Mouse (Mus musculus): ENCODE measurements around the gene Myo5a. TPM values are rescaled to one million over a fixed set of nuclear protein-coding genes. Genes with fewer than 3 reads are reported as not detected.

Myo5a gene
- polyA plus RNA-seq, 1 experiment from 2014 or later: 1.4 TPM

DNA sequence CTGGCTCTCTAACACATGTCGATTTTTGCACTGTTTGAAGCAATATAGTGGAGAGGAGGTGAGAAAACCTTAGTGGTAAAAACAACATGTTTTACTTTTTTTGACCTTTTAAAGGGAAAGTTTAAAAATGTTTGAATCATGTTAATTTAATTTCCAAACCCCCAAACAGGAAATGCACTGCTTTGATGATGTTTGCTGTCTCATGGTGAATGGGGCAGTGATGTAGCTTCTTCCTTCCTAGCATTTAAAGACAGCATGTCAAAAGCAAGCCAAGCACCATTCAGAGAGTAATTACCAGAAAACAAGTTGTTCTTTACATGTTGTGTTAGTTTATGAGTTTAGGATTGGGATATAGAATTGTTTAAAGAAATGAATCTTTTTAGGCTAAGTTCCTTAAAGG, 138.4 kb downstream of the Myo5a start:
- H3K36me3 ChIP-seq: no peaks in the 10 kb centered on the region
- H3K27ac ChIP-seq: no peak overlapping the region
- no peaks in the 10 kb centered on the region for H3K4me1 ChIP-seq (replicated peaks)
- 60% methylated on average over 1 of the region's 1 CpGs for WGBS (ENCODE audit: insufficient replicate concordance)
- ATAC-seq (ENCODE audit: low read depth) (no peak), DNase-seq (no peak)
- no peak overlapping the region for H3K4me3 ChIP-seq (replicated peaks)
- no peaks in the 10 kb centered on the region for H3K27me3 ChIP-seq
- H3K4me2 ChIP-seq: no peak overlapping the region
- no peaks in the 10 kb centered on the region for H3K9me3 ChIP-seq (replicated peaks)
- H3K9ac ChIP-seq: no peak overlapping the region

DNA sequence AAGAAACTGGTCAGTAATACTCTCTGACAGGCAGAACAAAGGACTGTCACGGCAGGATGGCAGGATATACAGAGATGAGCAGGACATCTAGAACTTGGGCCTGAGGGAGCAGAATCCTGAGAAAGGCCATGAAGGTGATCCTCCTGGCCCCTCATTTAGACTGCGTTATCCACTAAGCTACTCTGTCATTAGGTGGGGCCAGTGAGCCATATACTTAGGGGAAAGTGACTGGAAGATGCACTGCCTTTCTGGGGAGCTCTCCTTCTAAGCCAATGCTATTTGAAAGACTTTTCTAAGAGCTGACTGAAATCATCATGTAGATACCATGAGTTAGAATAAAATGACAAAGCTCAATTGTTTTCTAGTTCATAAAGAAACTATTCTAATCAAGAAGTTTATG, 139.5 kb downstream of the Myo5a start:
- H3K9me3 ChIP-seq (replicated peaks): no peaks in the 10 kb centered on the region
- no peaks in the 10 kb centered on the region for H3K36me3 ChIP-seq
- DNase-seq: no peak
- ATAC-seq (ENCODE audit: low read depth): no peak
- 71% methylated on average over 2 of the region's 2 CpGs for WGBS (ENCODE audit: insufficient replicate concordance)
- H3K4me2 ChIP-seq: no peak overlapping the region
- H3K27ac ChIP-seq: no peak overlapping the region
- H3K9ac ChIP-seq: no peak overlapping the region
- no peaks in the 10 kb centered on the region for H3K27me3 ChIP-seq
- H3K4me3 ChIP-seq (replicated peaks): no peak overlapping the region
- H3K4me1 ChIP-seq (replicated peaks): no peaks in the 10 kb centered on the region

DNA sequence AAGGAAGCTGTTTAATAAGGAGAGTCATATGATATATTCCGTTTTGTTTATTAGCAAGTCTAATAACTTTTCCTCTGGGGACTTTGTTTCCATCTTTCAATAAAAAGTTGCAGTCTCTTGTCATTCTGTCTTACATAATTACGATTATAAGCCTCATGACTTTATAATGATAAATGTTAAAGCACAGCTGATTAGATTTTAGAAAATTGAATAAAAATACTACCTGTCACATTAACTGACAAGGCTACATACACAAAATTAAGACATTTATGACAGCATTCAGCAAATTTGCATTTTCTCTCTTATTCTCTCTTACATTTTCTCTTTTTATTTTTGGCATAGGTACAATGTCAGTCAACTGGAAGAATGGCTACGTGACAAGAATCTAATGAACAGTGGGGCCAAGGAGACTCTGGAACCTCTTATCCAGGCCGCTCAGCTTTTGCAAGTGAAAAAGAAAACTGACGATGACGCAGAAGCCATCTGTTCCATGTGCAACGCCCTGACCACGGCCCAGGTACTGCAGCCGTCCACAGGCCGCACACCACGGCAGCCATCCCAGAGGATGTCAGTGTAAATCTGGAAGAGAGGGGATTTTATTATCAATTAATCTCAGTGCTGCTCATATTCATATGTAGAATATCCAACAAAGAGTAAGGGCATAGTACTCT, 144.1 kb downstream of the Myo5a start:
- no peak overlapping the region for H3K4me3 ChIP-seq (replicated peaks)
- no peaks in the 10 kb centered on the region for H3K4me1 ChIP-seq (replicated peaks)
- 75% methylated on average over 11 of the region's 11 CpGs for WGBS (ENCODE audit: insufficient replicate concordance)
- no peak overlapping the region for H3K4me2 ChIP-seq
- H3K27ac ChIP-seq: no peak overlapping the region
- H3K9me3 ChIP-seq (replicated peaks): no peaks in the 10 kb centered on the region
- ATAC-seq (ENCODE audit: low read depth): no peak
- H3K27me3 ChIP-seq: no peaks in the 10 kb centered on the region
- H3K36me3 ChIP-seq: no peaks in the 10 kb centered on the region
- no peak overlapping the region for H3K9ac ChIP-seq
- no peak for DNase-seq

DNA sequence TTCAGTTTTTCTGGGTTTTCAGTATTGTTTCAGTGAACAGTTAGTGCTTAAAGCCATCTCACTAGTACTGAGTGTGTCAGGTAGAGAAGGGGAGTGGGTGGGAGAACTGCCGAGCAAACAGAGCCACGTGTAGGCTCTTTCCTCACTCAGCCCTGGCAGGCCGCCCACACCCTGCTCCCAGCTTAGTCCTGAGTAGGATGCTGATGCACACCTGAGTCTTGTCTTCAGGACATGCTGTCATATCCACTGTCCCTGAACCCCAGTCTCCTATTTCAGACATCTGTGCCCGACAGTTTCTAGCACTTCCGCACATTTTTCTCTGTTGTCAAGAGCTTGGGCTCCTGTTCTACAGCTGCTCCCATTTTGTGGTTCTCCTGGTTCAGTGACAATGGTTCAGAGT, 149.1 kb downstream of the Myo5a start:
- DNase-seq (no peak), ATAC-seq (ENCODE audit: low read depth) (no peak)

DNA sequence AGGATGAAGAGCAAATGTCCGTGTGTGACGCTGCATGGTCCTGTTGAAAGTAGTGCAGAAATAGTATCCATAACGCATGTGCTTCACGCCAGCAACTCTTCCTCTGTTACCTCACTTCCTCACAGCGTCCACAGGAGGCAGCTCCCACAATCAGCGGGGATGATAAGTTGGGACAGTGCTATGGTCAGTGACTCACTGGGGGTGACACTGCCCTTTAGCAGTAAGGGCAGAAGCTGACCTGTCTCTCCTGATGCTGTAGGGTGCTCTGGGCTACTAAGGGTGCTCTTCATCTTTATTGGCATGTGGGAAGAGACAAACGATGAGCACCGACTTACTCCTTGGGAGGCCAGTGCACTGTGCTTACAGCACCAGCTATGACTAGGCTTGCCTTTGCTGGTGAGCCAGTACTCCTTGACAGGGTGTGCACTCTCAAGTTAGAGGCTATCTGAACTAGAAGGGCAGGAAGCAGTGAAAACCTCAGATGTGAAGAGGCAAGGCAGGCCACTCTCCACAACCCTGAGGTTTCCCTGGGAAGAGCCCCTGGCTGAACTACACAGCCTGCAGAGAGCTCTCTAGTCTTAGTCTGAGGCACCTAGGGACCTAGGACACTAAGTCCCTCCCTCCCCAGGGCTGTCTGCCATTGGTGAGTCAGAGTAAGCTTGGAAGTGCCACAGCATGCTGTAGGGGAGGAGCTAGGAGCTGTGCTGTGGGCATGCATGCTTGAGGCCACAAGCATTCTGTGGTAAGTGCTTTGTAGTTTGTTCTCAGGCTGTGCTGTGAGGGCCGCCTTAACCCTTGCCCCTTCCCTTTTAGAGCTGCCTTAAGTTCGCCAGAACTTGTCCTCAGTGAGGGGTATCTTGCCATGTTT, 150.8 kb downstream of the Myo5a start:
- no peak overlapping the region for H3K27ac ChIP-seq
- no peaks in the 10 kb centered on the region for H3K4me1 ChIP-seq (replicated peaks)
- H3K9me3 ChIP-seq (replicated peaks): no peaks in the 10 kb centered on the region
- no peaks in the 10 kb centered on the region for H3K36me3 ChIP-seq
- WGBS (ENCODE audit: insufficient replicate concordance): 34% methylated on average over 10 of the region's 10 CpGs
- ATAC-seq (ENCODE audit: low read depth): peak; percentile 70
- DNase-seq: no peak
- no peak overlapping the region for H3K4me3 ChIP-seq (replicated peaks)
- H3K4me2 ChIP-seq: no peak overlapping the region
- H3K27me3 ChIP-seq: no peaks in the 10 kb centered on the region
- no peak overlapping the region for H3K9ac ChIP-seq

More for the DNA sequence above, 149.1 kb downstream of the Myo5a start:
- Histone ChIP-seq H3K4me2 (no peak overlapping the region), H3K4me1 (replicated peaks) (no peaks in the 10 kb centered on the region), H3K9me3 (replicated peaks) (no peaks in the 10 kb centered on the region), H3K27me3 (no peaks in the 10 kb centered on the region), H3K27ac (no peak overlapping the region), H3K36me3 (no peaks in the 10 kb centered on the region), H3K4me3 (replicated peaks) (no peak overlapping the region), H3K9ac (no peak overlapping the region)
- WGBS (ENCODE audit: insufficient replicate concordance): 76% methylated on average over 5 of the region's 5 CpGs

DNA sequence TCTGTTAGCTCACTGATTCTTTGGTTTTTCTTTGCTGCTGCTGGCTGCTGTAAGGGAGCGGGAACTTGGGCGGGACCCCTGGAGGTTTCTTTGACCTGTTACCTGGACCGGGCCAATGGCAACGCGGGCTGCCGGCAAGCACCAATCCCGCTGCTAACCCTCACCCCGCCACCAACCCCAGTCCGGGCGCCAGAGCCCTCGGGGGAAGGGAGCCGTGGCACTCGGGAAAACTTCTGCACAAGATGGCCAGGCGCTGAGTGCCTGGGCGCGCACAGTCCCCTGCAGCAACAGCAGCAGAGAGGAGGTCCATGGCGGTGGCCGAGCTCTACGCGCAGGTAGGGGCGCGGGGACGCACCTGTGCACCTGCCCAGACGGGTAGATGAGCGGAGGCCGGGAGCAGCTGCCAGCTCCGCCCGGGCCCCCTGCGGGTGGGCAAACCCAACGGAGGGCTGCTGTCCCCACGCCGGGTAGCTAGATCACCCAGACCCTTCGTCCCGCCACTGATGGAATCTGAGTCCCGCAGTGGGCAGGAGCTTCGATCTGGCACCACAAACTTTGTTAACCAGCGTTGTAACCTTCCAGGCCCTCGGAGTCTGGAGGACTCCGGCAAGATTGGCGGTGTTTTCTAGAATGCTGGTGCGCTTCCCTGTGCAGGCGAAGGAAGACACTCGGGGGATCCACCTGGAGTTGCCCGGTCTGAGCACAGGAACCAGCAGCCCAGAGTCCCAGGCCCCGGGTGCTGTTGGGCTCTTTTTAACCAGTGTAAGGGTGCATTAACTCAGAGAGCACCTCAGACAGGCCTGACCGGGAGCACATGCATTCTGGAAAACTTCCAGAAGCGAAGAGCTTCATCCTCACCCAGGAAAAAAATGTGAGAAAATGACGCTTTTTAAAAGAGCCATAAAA, 161.3 kb downstream of the Myo5a start, which contains the start of gene Myo5c:
Myo5c (plus strand) TSS at position 180 of the 906 bp plus-strand sequence.
- H3K36me3 ChIP-seq: no peaks in the 10 kb centered on the region
- H3K9ac ChIP-seq: no peak within 1 kb of the TSS
- no peak within 1 kb of the TSS for H3K27ac ChIP-seq
- H3K9me3 ChIP-seq (replicated peaks): no peaks in the 10 kb centered on the region
- WGBS (ENCODE audit: insufficient replicate concordance): 7% methylated on average over 48 of the region's 48 CpGs
- peak within 1 kb of the TSS; percentile 44 for H3K4me3 ChIP-seq (replicated peaks)
- ATAC-seq (ENCODE audit: low read depth) (no peak), DNase-seq (no peak)
- peaks cover 41% of the 10 kb centered on the region for H3K27me3 ChIP-seq
- H3K4me2 ChIP-seq: peak within 1 kb of the TSS; percentile 59
- peaks cover 3% of the 10 kb centered on the region; the same call in 1 of the 2 replicates for H3K4me1 ChIP-seq (replicated peaks)

DNA sequence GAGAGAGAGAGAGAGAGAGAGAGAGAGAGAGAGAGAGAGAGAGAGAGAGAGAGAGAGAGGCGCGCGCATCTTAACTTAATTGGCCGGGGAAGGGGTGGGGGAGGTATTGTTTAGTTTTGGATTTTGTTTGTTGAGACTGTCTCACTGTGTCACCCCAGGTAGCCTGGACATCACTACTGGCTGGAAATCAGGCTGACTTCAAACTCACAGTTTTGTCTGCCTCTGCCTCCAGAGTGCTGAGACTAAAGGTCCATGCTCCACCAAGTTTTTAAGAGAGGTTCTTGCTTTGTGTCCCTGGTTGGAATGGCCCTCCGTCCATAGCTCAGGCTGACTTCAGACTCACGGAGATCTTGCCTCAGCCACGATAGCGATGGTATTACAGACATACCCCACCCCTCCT, 162.0 kb downstream of the Myo5a start:
- H3K36me3 ChIP-seq: no peaks in the 10 kb centered on the region
- H3K27me3 ChIP-seq: peaks cover 41% of the 10 kb centered on the region
- DNase-seq (no peak), ATAC-seq (ENCODE audit: low read depth) (no peak)
- no peak overlapping the region for H3K27ac ChIP-seq
- H3K9me3 ChIP-seq (replicated peaks): no peaks in the 10 kb centered on the region
- no peak overlapping the region for H3K9ac ChIP-seq
- H3K4me1 ChIP-seq (replicated peaks): peaks cover 3% of the 10 kb centered on the region; the same call in 1 of the 2 replicates
- no peak overlapping the region for H3K4me3 ChIP-seq (replicated peaks)
- 48% methylated on average over 8 of the region's 8 CpGs for WGBS (ENCODE audit: insufficient replicate concordance)
- no peak overlapping the region for H3K4me2 ChIP-seq

DNA sequence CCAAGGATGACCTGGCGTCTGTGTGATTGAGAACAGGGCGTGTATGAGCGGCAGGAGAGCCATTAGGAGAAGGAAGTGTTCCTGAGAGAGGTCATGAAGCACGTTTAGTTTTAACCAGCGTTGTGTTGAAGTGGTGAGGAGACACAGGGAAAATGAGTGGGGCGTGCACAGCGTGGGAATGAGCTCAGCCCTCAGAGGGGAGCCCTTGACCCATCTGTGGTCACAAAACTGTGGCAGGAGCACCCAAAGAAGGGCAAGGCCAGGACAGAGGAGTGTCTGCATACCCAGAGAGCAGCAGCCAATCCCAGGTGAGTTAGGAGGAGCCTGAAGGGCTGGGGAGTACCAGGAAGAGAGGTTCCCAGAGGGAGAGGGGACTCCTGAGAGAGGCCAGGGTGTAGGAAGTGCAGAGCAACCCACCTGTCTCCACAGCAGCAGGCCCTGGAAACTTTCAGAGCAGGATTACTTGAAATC, 163.5 kb downstream of the Myo5a start:
- WGBS (ENCODE audit: insufficient replicate concordance): 34% methylated on average over 7 of the region's 7 CpGs

DNA sequence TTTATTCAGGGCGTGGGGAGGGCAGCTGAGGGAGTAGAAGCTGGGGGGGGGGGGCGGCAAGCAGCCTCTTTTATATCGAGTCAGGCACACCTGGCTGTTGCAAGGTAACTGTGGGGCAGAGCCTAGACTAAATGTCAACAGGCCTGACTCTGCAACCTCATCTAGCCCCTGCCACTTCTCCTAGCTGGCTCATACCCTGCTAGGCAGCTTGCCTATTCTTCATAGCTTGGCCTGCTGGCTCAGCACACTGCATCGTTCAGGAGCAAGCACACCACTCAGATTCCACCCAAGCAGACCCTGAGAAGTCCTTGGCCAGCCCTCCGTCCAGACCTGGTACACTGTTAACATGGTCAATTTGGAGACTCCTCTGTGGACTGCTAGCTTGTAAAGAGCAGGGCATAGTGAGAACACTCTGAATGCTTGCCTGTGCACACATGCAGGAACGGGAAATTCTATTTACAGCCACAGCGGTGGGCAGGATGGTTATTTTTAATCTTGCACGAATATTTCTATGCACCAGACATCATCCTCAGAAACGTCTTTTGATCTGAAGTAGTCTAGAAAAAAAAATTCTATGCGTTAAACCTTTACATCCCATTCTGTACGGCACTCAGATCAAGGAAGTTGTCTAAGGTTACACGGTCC, 164.3 kb downstream of the Myo5a start:
- 64% methylated on average over 12 of the region's 12 CpGs for WGBS (ENCODE audit: insufficient replicate concordance)
- ATAC-seq (ENCODE audit: low read depth): no peak
- no peak overlapping the region for H3K4me2 ChIP-seq
- H3K36me3 ChIP-seq: no peaks in the 10 kb centered on the region
- H3K27ac ChIP-seq: no peak overlapping the region
- peaks cover 5% of the 10 kb centered on the region; the same call in 1 of the 2 replicates for H3K4me1 ChIP-seq (replicated peaks)
- no peak overlapping the region for H3K4me3 ChIP-seq (replicated peaks)
- peaks cover 41% of the 10 kb centered on the region for H3K27me3 ChIP-seq
- no peak for DNase-seq
- no peaks in the 10 kb centered on the region for H3K9me3 ChIP-seq (replicated peaks)
- H3K9ac ChIP-seq: no peak overlapping the region

More for the DNA sequence above, 163.5 kb downstream of the Myo5a start:
- no peak overlapping the region for H3K9ac ChIP-seq
- peaks cover 41% of the 10 kb centered on the region for H3K27me3 ChIP-seq
- no peaks in the 10 kb centered on the region for H3K9me3 ChIP-seq (replicated peaks)
- no peak overlapping the region for H3K27ac ChIP-seq
- DNase-seq (no peak), ATAC-seq (ENCODE audit: low read depth) (no peak)
- peaks cover 5% of the 10 kb centered on the region; the same call in 1 of the 2 replicates for H3K4me1 ChIP-seq (replicated peaks)
- no peak overlapping the region for H3K4me3 ChIP-seq (replicated peaks)
- H3K4me2 ChIP-seq: no peak overlapping the region
- H3K36me3 ChIP-seq: no peaks in the 10 kb centered on the region

DNA sequence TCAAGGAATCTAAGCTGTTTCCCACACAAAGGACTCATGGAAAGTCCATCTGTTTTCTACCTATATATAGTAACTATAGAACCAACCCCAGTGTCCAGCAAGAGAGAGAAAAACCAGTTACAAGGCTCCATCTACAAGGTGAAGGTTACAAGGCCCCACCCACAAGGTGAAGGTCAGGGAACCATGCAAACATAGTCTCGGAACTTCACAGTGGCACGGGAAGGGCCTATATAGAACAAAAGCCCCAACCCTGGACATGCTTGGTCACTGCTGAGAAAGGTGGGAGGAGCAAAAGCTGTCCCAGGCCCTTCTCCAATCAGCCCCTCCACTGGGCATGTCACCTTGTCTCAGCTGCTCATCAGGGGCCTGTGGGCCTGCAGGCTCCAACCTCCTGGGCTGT, 164.9 kb downstream of the Myo5a start:
- WGBS (ENCODE audit: insufficient replicate concordance): 61% methylated on average over 2 of the region's 2 CpGs
- H3K27ac ChIP-seq: no peak overlapping the region
- H3K36me3 ChIP-seq: no peaks in the 10 kb centered on the region
- H3K27me3 ChIP-seq: peaks cover 37% of the 10 kb centered on the region
- no peak overlapping the region for H3K9ac ChIP-seq
- H3K9me3 ChIP-seq (replicated peaks): no peaks in the 10 kb centered on the region
- ATAC-seq (ENCODE audit: low read depth) (no peak), DNase-seq (no peak)
- H3K4me3 ChIP-seq (replicated peaks): no peak overlapping the region
- peaks cover 5% of the 10 kb centered on the region; the same call in 1 of the 2 replicates for H3K4me1 ChIP-seq (replicated peaks)
- H3K4me2 ChIP-seq: no peak overlapping the region
